Mouse (Mus musculus): ENCODE data around the gene Grin2a. TPM values are rescaled to one million over a fixed set of nuclear protein-coding genes. Genes with fewer than 3 reads are reported as not detected.

Grin2a gene
- 2.4 and 2.9 TPM in 2 replicates for total RNA-seq (2021)
- long read RNA-seq, partial matches to known transcripts, result 0 of 1 reads
- long read RNA-seq, other reads (novel, unspliced or antisense), result 1 of 1 reads

- DNase-seq, result peak; percentile 38
Observed at GRCm38 (mm10) chr16:9994951-9995813, at the start of gene Grin2a. Gene Grin2a (minus strand): TSS chr16:9995560.

- DNase-seq, result no peak
Observed at GRCm38 (mm10) chr16:10035582-10036215, 40.3 kb upstream of the Grin2a start.

GRCm38 (mm10) chr16:10033416-10033979, 38.1 kb upstream of the Grin2a start:
- DNase-seq, result no peak

DNA sequence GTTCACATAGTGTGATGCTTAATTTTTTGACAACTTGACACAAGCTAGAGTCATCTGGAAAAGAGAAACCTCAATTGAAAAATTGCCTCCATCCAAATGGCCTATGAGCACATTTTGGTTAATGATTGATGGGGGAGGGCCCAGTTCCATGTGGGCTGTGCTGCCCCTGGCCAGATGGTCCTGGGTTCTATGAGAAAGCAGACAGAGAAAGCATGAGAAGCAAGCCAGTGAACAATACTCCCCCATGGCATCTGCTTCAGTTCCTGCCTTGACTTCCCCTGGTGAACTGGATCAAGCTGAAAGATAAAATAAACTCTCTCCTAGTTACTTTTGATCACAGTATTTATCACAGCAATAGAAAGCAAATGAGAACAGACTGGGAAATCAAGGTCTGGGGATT, 36.5 kb upstream of the Grin2a start:
- DNase-seq, result no peak

DNA sequence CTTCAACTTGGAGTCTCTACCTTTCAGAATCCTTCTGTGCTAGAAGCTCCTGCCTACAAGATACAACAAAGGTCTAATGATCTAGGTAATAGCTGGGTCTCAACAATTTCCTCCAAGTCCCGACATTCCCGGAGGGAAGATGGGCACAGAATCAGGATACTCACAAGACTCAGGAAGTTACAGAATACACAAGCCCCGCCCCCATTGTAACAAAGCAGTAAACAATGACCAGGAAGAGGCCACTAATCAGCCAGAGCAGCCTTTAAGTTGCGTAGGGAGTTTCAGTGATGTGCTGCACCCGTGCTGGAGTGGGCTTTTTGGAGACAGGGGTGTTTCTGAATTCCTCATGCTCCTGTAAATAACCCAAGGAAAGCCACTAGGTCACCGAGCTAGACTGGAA, 31.4 kb upstream of the Grin2a start:
- no peak for DNase-seq

DNA sequence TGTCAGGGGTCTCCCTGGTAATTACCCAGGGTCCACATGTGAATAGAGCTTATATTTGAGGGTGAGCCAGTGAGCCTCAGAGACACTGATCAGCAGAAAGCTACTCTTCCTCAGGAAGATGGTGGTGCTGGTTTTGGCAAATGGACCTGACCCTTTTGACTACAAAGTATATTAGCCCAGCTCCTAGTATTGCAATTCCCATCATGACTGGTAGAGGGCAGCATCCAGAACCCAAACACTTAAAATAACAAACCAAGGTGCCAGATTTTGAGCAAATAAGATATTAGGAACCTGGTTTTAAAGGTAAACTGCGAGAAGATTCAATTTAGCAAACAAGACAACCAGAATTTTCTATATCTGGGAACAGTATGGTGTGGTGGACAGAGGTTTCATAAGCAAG, 14.4 kb upstream of the Grin2a start:
- no peak for DNase-seq

DNA sequence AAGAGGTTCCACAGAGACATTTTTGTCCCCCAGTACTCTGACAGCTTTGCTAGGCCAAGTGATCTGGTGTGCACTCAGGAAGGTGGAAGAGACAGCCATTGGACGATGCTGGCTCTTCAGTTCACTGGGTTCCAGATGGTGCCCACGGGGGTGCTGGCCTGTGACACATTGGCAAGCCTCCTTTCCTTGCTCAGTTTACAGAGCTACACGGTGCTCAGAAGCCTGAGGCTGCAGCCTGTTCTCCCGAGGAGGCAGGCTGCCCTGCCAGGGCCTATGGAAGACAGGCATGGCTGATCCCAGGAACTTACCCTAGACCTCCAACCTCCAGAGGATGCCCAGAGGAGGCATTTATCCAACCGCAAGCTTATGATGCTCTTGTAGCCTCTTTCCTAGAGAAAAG, 10.2 kb upstream of the Grin2a start:
- DNase-seq, result peak; percentile 23

- peak; percentile 14 for DNase-seq
Observed at GRCm38 (mm10) chr16:10004096-10004495, 8.7 kb upstream of the Grin2a start.

DNA sequence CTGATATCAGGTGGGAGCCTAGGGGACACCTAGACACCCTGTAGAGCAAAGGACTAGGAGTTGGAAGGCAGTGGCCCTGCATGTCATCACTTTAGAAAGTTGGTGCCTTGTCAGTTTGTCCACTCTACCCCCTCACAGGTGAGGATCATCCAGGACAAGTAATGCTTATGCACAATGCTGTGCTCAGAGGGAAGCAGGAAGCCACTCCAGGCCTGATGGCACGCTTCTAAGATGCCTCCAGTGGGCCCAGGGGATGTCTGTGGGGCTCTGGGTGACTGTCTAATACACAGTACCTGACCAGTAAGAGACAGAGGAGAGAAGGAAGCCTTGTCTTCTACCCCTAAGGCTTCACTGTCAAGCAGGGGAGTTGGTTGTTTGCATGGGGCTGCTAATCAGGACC, 7.6 kb upstream of the Grin2a start:
- no peak for DNase-seq

- DNase-seq, result no peak
Observed at GRCm38 (mm10) chr16:10001601-10002000, 6.2 kb upstream of the Grin2a start.

DNA sequence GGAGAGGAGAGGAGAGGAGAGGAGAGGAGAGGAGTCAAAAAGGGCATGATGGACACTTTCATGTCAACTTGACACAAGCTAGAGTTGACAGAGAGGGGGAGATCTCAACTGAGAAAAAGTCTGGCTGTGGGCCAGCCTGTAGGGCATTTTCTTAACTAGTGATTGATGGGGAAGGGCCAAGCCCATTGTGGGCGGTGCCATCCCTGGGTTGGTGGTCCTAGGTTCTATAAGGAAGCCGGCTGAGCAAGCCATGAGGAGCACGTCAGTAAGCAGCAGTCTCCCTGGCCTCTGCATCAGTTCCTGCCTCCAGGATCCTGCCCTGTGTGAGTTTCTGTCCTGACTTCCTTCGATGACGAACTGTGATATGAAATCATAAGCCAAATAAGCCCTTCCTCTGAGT, 4.6 kb upstream of the Grin2a start:
- DNase-seq, result no peak

DNA sequence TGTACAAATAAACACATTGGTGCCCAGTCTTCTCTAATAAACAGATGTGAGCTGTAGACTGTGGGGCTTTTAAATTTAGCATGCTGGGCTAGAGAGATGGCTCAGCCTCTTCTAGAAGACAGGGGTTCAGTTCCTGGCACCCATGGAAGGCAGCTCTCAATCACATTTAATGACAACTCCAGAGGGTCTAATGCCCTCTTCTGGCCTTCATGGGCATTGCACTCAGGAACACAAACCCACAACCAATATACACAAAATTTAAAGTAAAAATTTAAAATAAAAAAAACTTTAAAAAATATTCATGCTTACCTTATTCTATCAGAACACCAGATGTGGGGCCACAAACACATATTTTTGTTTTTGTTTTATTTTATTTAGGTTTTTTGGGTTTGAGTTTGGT, 2.6 kb upstream of the Grin2a start:
- no peak for DNase-seq

GRCm38 (mm10) chr16:9995814-9996210, 452 bp upstream of the Grin2a start:
- no peak for DNase-seq

DNA sequence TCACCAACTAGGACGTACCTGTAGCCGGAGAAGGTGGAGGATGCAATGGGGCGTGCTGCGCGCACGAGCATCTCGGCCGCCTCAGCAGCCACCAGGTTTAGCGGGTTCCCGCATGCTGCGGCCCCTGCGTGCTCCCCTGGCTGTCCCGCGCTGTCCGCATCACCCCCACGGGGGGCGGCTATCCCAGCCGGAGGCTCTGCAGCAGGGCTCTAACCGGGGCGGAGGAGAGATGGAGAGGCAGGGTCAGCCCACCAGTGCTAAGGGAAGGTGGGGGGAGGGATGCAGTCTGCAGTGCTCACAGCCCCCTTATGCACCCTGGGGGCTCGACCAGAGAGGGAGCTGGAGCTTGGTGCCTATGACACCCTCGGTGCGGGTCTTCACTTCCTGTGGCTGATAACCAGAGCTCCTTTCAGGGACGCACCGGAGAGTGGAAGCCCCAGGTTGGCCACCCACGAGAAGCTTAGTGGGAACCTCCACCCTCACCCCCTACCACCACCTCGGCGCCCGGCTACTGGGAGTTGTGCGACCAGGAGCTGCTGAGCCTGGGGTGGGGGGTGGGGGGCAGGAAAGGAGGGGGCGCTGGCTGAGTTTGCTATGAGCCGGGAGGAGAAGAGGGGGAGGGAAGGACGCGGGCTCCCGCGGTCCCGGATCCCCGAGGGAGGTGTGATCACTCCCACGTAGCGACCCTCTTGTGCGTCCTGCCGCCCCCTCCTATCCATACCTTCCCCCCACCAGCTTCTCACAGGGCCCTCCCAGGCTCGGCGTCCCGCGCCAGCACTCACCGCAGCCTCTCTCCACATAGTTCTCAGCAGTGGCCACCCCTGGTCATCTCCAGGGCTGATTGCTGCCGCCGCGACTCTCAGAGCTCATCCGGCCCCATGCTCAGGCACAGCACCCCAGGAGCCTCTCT, 1.1 kb downstream of the Grin2a start:
- DNase-seq, result peak; percentile 19

DNA sequence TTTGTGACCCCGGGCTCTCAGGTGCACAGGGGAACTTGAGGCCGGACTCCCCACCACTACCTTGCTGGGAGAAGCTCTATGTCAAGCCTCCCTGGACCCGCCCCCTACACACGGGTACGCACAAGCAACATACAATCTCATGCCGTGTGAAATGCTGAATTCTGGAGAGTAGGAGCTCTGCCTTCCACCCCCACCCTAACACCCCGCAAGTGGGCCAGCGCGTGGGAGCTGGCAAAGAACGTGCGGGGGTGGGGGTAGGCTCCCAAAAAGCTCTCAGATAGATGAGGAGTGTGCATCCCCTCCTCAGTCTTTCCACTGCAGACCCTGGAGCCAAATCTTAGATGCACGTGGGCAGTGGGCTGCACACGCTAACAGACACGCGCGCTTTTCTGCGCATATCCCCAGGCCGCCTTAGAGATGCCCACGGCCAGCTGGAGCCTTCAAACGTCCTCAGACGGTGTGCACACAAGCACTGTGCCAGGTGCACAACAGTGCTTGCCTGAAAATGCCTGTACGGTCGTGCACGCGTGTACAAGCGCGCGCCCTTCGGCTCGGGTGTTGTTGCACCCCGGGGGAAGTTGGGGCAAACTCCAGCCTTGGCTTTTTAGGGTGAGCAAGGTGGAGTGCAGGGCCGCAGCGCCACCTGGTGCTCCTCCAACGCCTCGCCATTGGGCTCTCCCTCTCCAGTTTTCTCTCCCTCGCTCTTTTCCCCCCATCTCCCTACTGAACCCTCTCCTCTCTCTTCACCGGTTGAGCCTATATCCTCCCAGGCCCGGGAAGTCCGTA, 1.9 kb downstream of the Grin2a start:
- peak; percentile 71 for DNase-seq

GRCm38 (mm10) chr16:9992773-9993221, 2.6 kb downstream of the Grin2a start:
- peak; percentile 4 for DNase-seq

- DNase-seq, result no peak
Observed at GRCm38 (mm10) chr16:9992076-9992772, 3.1 kb downstream of the Grin2a start.

DNA sequence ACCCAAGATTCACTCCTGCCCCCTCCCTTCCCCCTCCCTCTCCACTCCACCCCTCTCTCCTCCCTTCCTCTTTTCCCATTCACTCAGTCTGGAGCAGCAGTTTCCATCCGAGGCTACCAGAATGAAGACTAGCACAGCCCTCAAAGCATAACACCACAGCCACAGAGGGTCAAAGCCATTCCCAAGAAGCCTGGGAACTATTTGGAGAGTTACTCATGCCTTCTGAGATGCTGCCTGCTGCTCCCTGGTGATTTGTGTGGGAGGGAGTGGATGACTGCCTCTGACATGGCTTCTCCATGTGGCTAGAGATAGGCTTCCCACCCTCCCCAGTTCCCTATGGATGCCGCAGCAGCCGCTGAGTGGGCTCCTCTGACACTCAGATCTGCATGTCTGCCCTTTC, 10.3 kb downstream of the Grin2a start:
- no peak for DNase-seq

GRCm38 (mm10) chr16:9980641-9981040, 14.7 kb downstream of the Grin2a start:
- DNase-seq, result no peak

DNA sequence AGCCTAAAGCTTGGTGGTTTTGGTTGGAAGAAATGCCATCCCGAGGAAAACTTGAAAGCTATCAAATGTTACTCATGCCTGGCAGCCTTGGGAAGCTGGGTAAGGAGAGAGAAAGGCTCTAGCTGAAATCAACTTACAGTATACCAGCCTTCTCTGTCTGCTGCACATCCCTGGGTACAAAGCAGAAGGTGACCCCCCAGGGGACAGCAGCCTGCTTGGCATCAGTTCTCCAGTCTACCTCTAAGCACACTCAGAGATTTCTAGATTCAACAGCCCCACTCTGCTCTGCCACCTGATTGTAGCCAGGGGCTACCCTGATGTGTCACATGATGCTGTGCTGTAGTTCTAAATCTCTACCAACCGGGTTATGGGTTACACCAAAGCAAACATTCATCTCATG, 17.2 kb downstream of the Grin2a start:
- DNase-seq, result no peak

GRCm38 (mm10) chr16:9972705-9973104, 22.7 kb downstream of the Grin2a start:
- DNase-seq, result no peak

Data from adrenal gland, postnatal 25 days (tissue).